Mouse (Mus musculus): ENCODE measurements around the gene 4933424G06Rik.

4933424G06Rik gene

DNA sequence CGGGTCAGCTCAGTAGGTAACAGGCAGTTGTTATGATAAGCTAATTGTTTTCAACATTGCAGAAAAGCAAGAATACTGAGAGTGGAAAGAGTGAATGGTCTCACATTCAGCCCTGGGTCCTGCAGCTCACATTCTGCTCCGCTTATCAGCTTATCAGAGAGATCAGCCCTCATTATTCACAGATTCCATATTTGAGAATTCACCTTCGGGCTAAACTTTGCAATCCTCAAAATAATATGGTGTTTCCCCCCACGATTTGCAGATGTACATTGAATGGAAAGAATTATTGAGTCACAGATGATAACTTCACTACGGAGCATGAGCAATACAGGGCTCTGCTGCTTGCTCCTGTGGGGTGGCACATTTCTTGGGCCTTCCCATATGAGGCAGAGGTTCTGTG lies 58.8 kb downstream of the 4933424G06Rik start:
- DNase-seq (ENCODE audit: low spot score in 2 of 2) = no peak

DNA sequence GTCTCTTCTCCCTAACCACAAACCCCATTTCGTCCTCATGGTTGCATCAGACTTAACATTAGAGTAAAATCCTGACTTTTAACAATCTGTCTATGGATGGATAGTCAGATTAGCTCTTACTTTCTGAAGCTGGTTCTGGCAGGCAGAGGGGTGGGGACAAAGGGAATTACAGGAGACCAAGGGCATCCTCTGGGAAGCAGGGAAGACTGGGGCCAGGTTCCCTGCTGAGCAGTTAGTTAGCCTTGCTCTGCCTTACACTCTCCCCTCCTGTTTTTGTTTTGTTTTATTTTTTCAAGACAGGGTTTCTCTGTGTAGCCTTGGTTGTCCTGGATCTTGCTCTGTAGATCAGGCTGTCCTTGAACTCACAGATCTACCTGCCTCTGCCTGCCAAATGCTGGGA lies 60.0 kb downstream of the 4933424G06Rik start:
- DNase-seq (ENCODE audit: low spot score in 2 of 2) = no peak

DNA sequence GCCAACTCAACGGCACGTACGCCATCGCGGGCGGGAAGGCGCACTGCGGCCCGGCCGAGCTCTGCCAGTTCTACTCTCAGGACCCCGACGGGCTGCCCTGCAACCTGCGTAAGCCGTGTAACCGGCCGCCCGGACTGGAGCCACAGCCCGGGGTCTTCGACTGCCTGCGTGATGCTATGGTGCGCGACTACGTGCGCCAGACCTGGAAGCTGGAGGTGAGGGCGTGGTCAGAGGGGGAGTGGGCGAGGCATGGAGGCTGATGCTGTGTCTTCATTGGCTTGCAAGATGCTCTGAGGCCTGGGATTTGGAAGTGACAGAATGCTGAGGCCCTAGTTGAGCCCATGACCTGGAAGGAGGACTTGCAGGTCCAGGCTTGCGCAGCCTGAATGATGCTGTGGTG lies 61.0 kb downstream of the 4933424G06Rik start:
- DNase-seq (ENCODE audit: low spot score in 2 of 2) = no peak

GRCm38 (mm10) chr1:36772198-36772934 lies 62.4 kb downstream of the 4933424G06Rik start:
- DNase-seq (ENCODE audit: low spot score in 2 of 2) = no peak

GRCm38 (mm10) chr1:36780793-36781192 lies 70.8 kb downstream of the 4933424G06Rik start:
- DNase-seq (ENCODE audit: low spot score in 2 of 2) = no peak

DNA sequence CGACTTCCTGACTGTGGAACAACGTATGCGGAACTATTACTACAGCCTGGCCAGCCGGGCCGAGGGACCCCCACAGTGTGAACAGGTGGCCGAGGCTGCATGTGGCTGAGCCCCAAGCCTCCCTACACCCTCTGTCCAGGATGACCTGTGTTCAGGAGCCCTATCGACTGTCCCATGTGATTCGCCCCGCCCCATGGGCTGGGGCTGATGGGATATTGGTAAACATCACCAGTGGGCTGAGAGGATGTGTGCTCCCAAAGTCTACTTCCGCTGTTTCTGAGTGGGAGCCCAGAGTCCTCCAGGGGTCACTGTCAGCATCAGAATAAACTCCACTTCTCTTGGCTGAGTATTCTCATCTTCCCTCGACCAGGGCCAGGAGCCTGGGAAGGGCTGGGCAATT lies 72.5 kb downstream of the 4933424G06Rik start:
- no peak for DNase-seq (ENCODE audit: low spot score in 2 of 2)

DNA sequence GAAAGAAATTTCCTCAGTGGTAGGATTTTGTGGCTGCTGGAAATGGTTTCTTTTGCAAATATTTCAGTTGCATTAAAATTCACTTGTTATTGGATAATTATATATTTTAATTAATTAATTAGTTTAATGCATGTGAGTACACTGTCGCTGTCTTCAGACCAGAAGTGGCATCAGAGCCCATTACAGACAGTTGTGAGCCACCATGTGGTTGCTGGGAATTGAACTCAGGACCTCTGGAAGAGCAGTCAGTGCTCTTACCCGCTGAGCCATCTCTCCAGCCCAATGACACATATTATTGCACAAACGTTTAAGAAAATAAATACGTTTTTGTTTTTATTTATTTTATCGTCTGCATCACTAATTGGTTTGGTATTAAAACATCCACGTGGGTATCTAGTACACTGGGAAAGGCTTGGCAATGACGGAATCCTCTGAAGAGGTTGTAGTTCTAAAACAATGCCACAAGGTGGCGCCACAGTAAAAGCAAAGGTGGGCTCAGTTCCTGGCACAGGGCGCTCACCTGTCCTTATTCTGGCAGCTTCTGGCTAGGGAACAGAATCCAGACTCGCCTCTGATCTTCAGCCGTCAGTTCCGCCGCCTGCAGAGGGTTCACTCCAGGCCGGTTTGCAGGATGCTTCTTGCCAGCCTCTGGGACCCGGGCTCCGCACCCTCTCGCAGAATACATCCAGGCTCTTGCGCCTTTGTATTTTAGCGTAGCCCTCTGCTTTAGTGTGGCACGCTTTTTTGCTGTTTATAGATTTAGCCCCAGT lies 74.6 kb downstream of the 4933424G06Rik start:
- peak; percentile 53 to 87 for DNase-seq (ENCODE audit: low spot score in 2 of 2)

DNA sequence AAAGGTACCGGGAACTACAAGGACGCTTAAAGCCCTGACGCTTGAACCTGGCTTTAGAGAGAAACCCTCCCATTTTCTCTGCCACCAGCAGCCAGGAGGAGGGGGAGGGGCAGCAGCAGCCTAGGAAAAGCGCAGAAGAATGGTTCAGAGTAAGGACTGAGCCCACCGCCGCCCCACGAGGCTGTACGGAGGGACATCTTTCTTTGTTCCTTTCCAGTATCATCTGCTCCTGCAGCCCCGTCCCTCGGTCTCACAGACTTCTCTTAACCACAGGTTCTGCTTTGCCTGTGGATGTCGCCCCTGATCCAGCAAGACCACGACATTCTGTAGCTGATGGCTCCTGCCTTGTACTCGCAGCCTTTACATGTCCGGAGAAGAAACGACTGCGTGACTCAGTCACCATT lies 75.3 kb downstream of the 4933424G06Rik start:
- DNase-seq (ENCODE audit: low spot score in 2 of 2) = peak in 1 of 2 experiments; percentile 22

DNA sequence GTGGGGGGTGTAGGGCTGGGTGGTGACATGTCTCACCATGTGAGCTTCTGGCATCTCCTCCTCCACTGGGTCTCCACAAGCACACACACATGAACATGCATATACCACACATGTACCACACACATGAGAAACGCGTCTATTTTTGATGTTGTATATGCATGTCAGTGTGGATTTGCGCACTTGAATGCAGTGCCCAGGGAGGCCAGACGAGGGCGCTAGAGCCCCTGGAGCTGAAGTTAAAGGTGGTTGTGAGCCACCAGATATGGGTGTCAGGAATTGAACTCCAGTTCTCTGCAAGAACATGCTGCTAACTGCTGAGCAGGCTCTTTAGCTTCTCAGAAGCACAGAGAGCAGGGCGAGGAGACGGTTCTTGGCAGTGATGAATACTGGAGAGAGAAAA lies 76.4 kb downstream of the 4933424G06Rik start:
- DNase-seq (ENCODE audit: low spot score in 2 of 2) = no peak

GRCm38 (mm10) chr1:36789416-36789815 lies 79.5 kb downstream of the 4933424G06Rik start:
- no peak for DNase-seq (ENCODE audit: low spot score in 2 of 2)

- DNase-seq (ENCODE audit: low spot score in 2 of 2) = no peak
These were observed 86.8 kb downstream of the 4933424G06Rik start for GRCm38 (mm10) chr1:36796711-36797110.

DNA sequence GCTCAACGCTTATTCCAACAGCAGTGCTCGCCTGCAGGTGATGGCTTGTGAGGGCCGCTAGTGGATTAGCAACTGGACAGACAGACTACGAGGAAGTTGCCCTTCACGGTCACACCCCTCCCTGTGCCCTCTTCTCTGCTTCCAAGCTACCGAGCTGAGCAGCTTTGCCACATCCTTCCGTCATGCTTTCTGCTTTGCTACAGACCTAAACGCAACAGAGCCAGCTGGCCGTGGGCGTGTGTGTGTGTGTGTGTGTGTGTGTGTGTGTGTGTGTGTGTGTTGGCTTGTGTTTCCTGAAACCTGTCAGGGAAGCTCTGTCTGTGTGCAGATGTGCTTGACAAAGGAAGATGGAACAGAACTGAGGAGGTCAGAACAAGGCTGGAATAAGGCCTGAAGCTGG lies 87.5 kb downstream of the 4933424G06Rik start:
- DNase-seq (ENCODE audit: low spot score in 2 of 2) = peak; percentile 38 to 78

GRCm38 (mm10) chr1:36800379-36801011 lies 90.5 kb downstream of the 4933424G06Rik start:
- no peak for DNase-seq (ENCODE audit: low spot score in 2 of 2)

DNA sequence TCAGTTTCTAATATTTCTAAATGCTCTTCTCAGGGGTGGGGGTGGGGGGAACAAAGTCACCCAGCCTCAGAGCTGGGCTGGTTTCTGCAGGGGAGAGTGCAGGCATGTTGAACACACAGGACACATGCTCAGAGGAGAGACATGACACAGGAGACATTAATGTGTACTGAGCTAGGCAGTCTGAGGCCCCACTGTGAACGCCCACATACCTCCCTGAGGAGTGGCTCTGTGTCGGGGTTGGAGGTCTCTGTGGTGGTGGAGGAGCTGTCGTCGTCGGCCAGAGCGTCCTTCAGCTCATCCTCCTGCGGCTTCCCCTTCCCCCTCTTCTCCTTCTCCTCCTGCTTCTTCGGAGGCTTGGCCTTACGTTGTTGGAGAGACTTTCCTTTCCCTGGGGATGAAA lies 94.3 kb downstream of the 4933424G06Rik start:
- no peak for DNase-seq (ENCODE audit: low spot score in 2 of 2)

DNA sequence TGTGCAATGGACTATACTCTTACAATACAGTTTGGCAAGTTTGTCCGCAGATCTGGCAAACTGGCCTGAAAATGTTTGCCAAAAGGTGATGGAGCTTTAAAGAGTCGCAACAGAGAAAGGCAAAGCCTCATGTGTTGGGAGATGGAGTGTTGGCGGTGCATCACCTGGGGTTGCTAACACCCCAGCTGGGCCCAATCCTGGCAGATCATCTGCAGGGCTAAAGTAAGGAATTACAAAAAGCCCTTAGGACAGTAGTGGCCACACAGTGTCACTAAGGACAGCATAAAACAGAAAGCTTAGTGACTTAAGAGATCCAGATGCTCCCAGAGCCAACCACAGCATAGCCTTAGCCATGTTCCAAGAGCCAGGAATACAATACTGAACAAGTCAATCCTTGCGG lies 94.9 kb downstream of the 4933424G06Rik start:
- no peak for DNase-seq (ENCODE audit: low spot score in 2 of 2)

- DNase-seq (ENCODE audit: low spot score in 2 of 2) = no peak
These were observed 96.4 kb downstream of the 4933424G06Rik start for GRCm38 (mm10) chr1:36806181-36806905.

GRCm38 (mm10) chr1:36807086-36807485 lies 97.1 kb downstream of the 4933424G06Rik start:
- no peak for DNase-seq (ENCODE audit: low spot score in 2 of 2)
